Mouse (Mus musculus) erythroblast, adult 5-6 weeks (primary cell): ENCODE measurements around the gene Cep295. TPM values are rescaled to one million over a fixed set of nuclear protein-coding genes. Genes with fewer than 3 reads are reported as not detected.

Source experiments
- ATAC-seq: replicated peaks from 2 replicates; pipeline ENCODE4 v1.8.0; 2016; ENCODE audit warnings: moderate number of reproducible peaks, mild to moderate bottlenecking, moderate TSS enrichment, inconsistent platforms; ENCODE audit not compliant: poor library complexity, low FRiP score, severe bottlenecking
- total RNA-seq, 2 experiments: library from RNA; stranded (forward) in 1 of 2; stranded (reverse) in 1 of 2; fragments of 150-400 nt in 1 of 2; fragments of 200-764, 138-1000 nt in 1 of 2; gene quantifications; 2 replicates each; pipeline versions ENCODE4 v1.2.3 to v1.2.4; 2015 to 2017; ENCODE audit warnings: low replicate concordance in 2 of 2

Cep295 gene
- total RNA-seq, 2 experiments from 2014 or later: 29.1 to 63.0 TPM

GRCm38 (mm10) chr9:15273981-15274380 is 83.6 kb downstream of the Cep295 start:
- no peak for ATAC-seq

Other genes with a start within 250 kb of the Cep295 start
- gene Hephl1, start 245.7 kb downstream of the Cep295 start, total RNA-seq (2015; ENCODE audit: low replicate concordance): not detected in 2 replicates
- not detected in 2 replicates for gene Hephl1, start 245.7 kb downstream of the Cep295 start, total RNA-seq (2017; ENCODE audit: low replicate concordance)
- not detected in 2 replicates for gene Vstm5, start 118.7 kb downstream of the Cep295 start, total RNA-seq (2015; ENCODE audit: low replicate concordance)
- gene Vstm5, start 118.7 kb downstream of the Cep295 start, total RNA-seq (2017; ENCODE audit: low replicate concordance): 1.1 TPM in 1 of 2 replicates, not detected in the other
- 13.4 and 16.9 TPM in 2 replicates for gene Med17, start 77.9 kb downstream of the Cep295 start, total RNA-seq (2015; ENCODE audit: low replicate concordance)
- 7.4 and 18.5 TPM in 2 replicates for gene Med17, start 77.9 kb downstream of the Cep295 start, total RNA-seq (2017; ENCODE audit: low replicate concordance)
- gene Taf1d, start 51.6 kb downstream of the Cep295 start, total RNA-seq (2015; ENCODE audit: low replicate concordance): 92.0 and 139 TPM in 2 replicates
- 429 and 577 TPM in 2 replicates for gene Taf1d, start 51.6 kb downstream of the Cep295 start, total RNA-seq (2017; ENCODE audit: low replicate concordance)
- gene 4931406C07Rik, start 51.3 kb downstream of the Cep295 start, total RNA-seq (2015; ENCODE audit: low replicate concordance): 2.7 and 3.8 TPM in 2 replicates
- 0.94 and 2.6 TPM in 2 replicates for gene 4931406C07Rik, start 51.3 kb downstream of the Cep295 start, total RNA-seq (2017; ENCODE audit: low replicate concordance)
- 7.1 TPM in 1 of 2 replicates, not detected in the other for gene Smco4, start 135.6 kb upstream of the Cep295 start, total RNA-seq (2015; ENCODE audit: low replicate concordance)
- gene Smco4, start 135.6 kb upstream of the Cep295 start, total RNA-seq (2017; ENCODE audit: low replicate concordance): 2.5 TPM in 1 of 2 replicates, not detected in the other